ENCODE assay signal across 8 mouse cellular contexts in genomic region chr10:14321503-14321902, GRCm38 (mm10).
DNase-seq lines count a peak whose midpoint lies in the region; ATAC-seq and TF ChIP-seq lines count a peak whose summit lies in the region.

No protein-coding gene starts in this region.

- H3K36me3 ChIP-seq in heart, adult 2 months (ENCODE audit: control insufficient read depth, insufficient read depth, low read length): no peaks in the 10 kb centered on the region
- H3K36me3 ChIP-seq in heart, embryonic 12.5 days: no peaks in the 10 kb centered on the region
- H3K36me3 ChIP-seq in forebrain, embryonic 11.5 days (ENCODE audit: control insufficient read depth, insufficient read depth, low read length): no peaks in the 10 kb centered on the region
- H3K36me3 ChIP-seq in hindbrain, embryonic 16.5 days (ENCODE audit: control insufficient read depth, insufficient read depth, low read length): no peaks in the 10 kb centered on the region
- H3K36me3 ChIP-seq in midbrain, postnatal 0 days (ENCODE audit: insufficient read depth, low read length): no peaks in the 10 kb centered on the region
- no peaks in the 10 kb centered on the region for H3K36me3 ChIP-seq in splenic B cell, adult 2 months (ENCODE audit: control insufficient read depth, insufficient read depth, low read length, poor library complexity, severe bottlenecking)

- no peaks in the 10 kb centered on the region for H3K27me3 ChIP-seq in heart, adult 2 months (ENCODE audit: control insufficient read depth, insufficient read depth, low read length)
- no peaks in the 10 kb centered on the region for H3K27me3 ChIP-seq in heart, embryonic 12.5 days (replicated peaks)
- no peaks in the 10 kb centered on the region for H3K27me3 ChIP-seq in forebrain, embryonic 11.5 days (ENCODE audit: control insufficient read depth, insufficient read depth, low read length)
- no peaks in the 10 kb centered on the region for H3K27me3 ChIP-seq in hindbrain, embryonic 16.5 days (replicated peaks; ENCODE audit: control insufficient read depth, insufficient read depth, low read length)
- no peaks in the 10 kb centered on the region for H3K27me3 ChIP-seq in midbrain, postnatal 0 days (ENCODE audit: insufficient read depth, low read length)
- no peaks in the 10 kb centered on the region for H3K27me3 ChIP-seq in splenic B cell, adult 2 months (ENCODE audit: control insufficient read depth, insufficient read depth, low read length, poor library complexity, severe bottlenecking)

- H3K4me3 ChIP-seq in heart, adult 2 months: no peak overlapping the region
- no peak overlapping the region for H3K4me3 ChIP-seq in heart, embryonic 12.5 days
- H3K4me3 ChIP-seq in bone marrow macrophage, adult 2 months (ENCODE audit: insufficient read depth, low read length): no peak overlapping the region
- H3K4me3 ChIP-seq in forebrain, embryonic 11.5 days (ENCODE audit: low read depth, low read length): no peak overlapping the region
- H3K4me3 ChIP-seq in hindbrain, embryonic 16.5 days (ENCODE audit: low read length): no peak overlapping the region
- H3K4me3 ChIP-seq in midbrain, postnatal 0 days (ENCODE audit: low read depth, low read length): no peak overlapping the region

- H3K9ac ChIP-seq in heart, adult 2 months (ENCODE audit: low read depth, low read length): no peak overlapping the region
- no peak overlapping the region for H3K9ac ChIP-seq in heart, embryonic 12.5 days
- no peak overlapping the region for H3K9ac ChIP-seq in forebrain, embryonic 11.5 days (ENCODE audit: low read length)
- no peak overlapping the region for H3K9ac ChIP-seq in hindbrain, embryonic 16.5 days (ENCODE audit: low read depth, low read length)
- H3K9ac ChIP-seq in midbrain, postnatal 0 days (replicated peaks; ENCODE audit: low read length, poor library complexity, severe bottlenecking): no peak overlapping the region

- TF ChIP-seq POLR2A in heart, adult 2 months (IDR thresholded peaks at IDR 0.05; ENCODE audit: insufficient read depth, low read depth, low read length): no peak
- TF ChIP-seq POLR2A in bone marrow macrophage, adult 2 months (IDR thresholded peaks at IDR 0.05; ENCODE audit: borderline replicate concordance, low read depth, low read length): no peak

- TF ChIP-seq CTCF in heart, adult 2 months (IDR thresholded peaks at IDR 0.05): peak; percentile 93
- peak; percentile 47 for TF ChIP-seq CTCF in bone marrow macrophage, adult 2 months (IDR thresholded peaks at IDR 0.05; ENCODE audit: low read depth, low read length)
- peak; percentile 93 for TF ChIP-seq CTCF in midbrain, postnatal 0 days (IDR thresholded peaks at IDR 0.05)

- no peaks in the 10 kb centered on the region for H3K79me2 ChIP-seq in heart, adult 2 months (replicated peaks; ENCODE audit: control insufficient read depth, insufficient read depth, low read length)

- DNase-seq in heart, adult 2 months: peak; percentile 45 to 81
- peak; percentile 81 for DNase-seq in forebrain, embryonic 11.5 days (ENCODE audit: low spot score)
- DNase-seq in left cerebral cortex, postnatal 36 days (ENCODE audit: low spot score in 2 of 2): peak; percentile 81 to 86
- peak; percentile 77 for DNase-seq in midbrain, postnatal 0 days (ENCODE audit: low spot score)
- peak; percentile 79 for DNase-seq in splenic B cell, adult 2 months (ENCODE audit: low read depth, low spot score)

- no peak for ATAC-seq in heart, embryonic 12.5 days (ENCODE audit: insufficient number of reproducible peaks, low FRiP score)
- no peak for ATAC-seq in forebrain, embryonic 11.5 days (replicated peaks; ENCODE audit: low FRiP score)
- ATAC-seq in hindbrain, embryonic 16.5 days: peak; percentile 61; the same call in 1 of the 2 replicates
- ATAC-seq in midbrain, postnatal 0 days (ENCODE audit: low FRiP score): 0 out of 2 replicates have a peak, but pooled peaks have one; percentile 60

- H3K9me3 ChIP-seq in heart, embryonic 12.5 days (replicated peaks): no peaks in the 10 kb centered on the region
- H3K9me3 ChIP-seq in forebrain, embryonic 11.5 days (ENCODE audit: control insufficient read depth, low read length): no peaks in the 10 kb centered on the region
- no peaks in the 10 kb centered on the region for H3K9me3 ChIP-seq in hindbrain, embryonic 16.5 days (ENCODE audit: control insufficient read depth, low read length)
- H3K9me3 ChIP-seq in midbrain, postnatal 0 days (ENCODE audit: low read length): no peaks in the 10 kb centered on the region

- H3K4me2 ChIP-seq in heart, embryonic 12.5 days: no peak overlapping the region
- H3K4me2 ChIP-seq in forebrain, embryonic 11.5 days (ENCODE audit: low read depth, low read length, severe bottlenecking): no peak overlapping the region
- no peak overlapping the region for H3K4me2 ChIP-seq in hindbrain, embryonic 16.5 days (ENCODE audit: low read length)
- no peak overlapping the region for H3K4me2 ChIP-seq in midbrain, postnatal 0 days (ENCODE audit: low read depth, low read length, poor library complexity, severe bottlenecking)

- no peak overlapping the region for H3K27ac ChIP-seq in heart, adult 2 months
- H3K27ac ChIP-seq in heart, embryonic 12.5 days (ENCODE audit: poor library complexity, severe bottlenecking): no peak overlapping the region
- H3K27ac ChIP-seq in bone marrow macrophage, adult 2 months (ENCODE audit: insufficient read depth, low read depth, low read length): no peak overlapping the region
- H3K27ac ChIP-seq in forebrain, embryonic 11.5 days (ENCODE audit: low read depth, low read length): no peak overlapping the region
- H3K27ac ChIP-seq in hindbrain, embryonic 16.5 days (ENCODE audit: low read depth, low read length): no peak overlapping the region
- no peak overlapping the region for H3K27ac ChIP-seq in midbrain, postnatal 0 days (ENCODE audit: low read depth, low read length)

- intact Hi-C loops in heart, adult 2 months (cut with DNase I): loop anchor here (1.0 to 5.0 kb wide), 2 partner anchors 70 to 759 kb away; no protein-coding TSS in a partner anchor
- intact Hi-C loops in left cerebral cortex, postnatal 36 days (cut with DNase I): loop anchor here (5.0 to 10.0 kb wide), 4 partner anchors 71 to 759 kb away; partner anchors contain the start of genes Aig1 and Hivep2

- no peak for TF ChIP-seq EP300 in heart, adult 2 months (IDR thresholded peaks at IDR 0.05; ENCODE audit: insufficient read depth, low read depth, low read length)

- under 1% methylated on average over 4 of the region's 4 CpGs for WGBS in heart, adult 2 months
- 3% methylated on average over 4 of the region's 4 CpGs for WGBS in heart, embryonic 12.5 days
- WGBS in forebrain, embryonic 11.5 days: 7% methylated on average over 4 of the region's 4 CpGs
- WGBS in hindbrain, embryonic 16.5 days: 6% methylated on average over 4 of the region's 4 CpGs
- WGBS in midbrain, postnatal 0 days: 0% methylated on average over 4 of the region's 4 CpGs

- H3K4me1 ChIP-seq in heart, adult 2 months (ENCODE audit: control insufficient read depth, insufficient read depth, low read length): no peaks in the 10 kb centered on the region
- H3K4me1 ChIP-seq in heart, embryonic 12.5 days (replicated peaks): no peaks in the 10 kb centered on the region
- no peaks in the 10 kb centered on the region for H3K4me1 ChIP-seq in bone marrow macrophage, adult 2 months (ENCODE audit: control insufficient read depth, insufficient read depth, low read length)
- H3K4me1 ChIP-seq in forebrain, embryonic 11.5 days (replicated peaks; ENCODE audit: control insufficient read depth, insufficient read depth, low read length): no peaks in the 10 kb centered on the region
- H3K4me1 ChIP-seq in hindbrain, embryonic 16.5 days (ENCODE audit: control insufficient read depth, insufficient read depth, low read depth, low read length): no peaks in the 10 kb centered on the region
- H3K4me1 ChIP-seq in midbrain, postnatal 0 days (ENCODE audit: insufficient read depth, low read length): no peaks in the 10 kb centered on the region

Comparison
In these comparisons a context has a peak if more than half of its experiments do, and no peak if none do; other contexts are left out.
1. ATAC-seq: peak in hindbrain, embryonic 16.5 days (single experiment) and midbrain, postnatal 0 days (single experiment); none in heart, embryonic 12.5 days (single experiment) and forebrain, embryonic 11.5 days (single experiment).
2. Peak in every context shown above with its lines, with median percentiles within 50 percentile points of each other: DNase-seq and CTCF ChIP-seq.